Mouse (Mus musculus) cerebellum, postnatal 36 days (tissue): Measurements from ENCODE around the gene Hdac4.
A peak's percentile ranks its signal among the peaks of the same experiment; 100 is the strongest.

Experiments
- DNase-seq, 2 experiments: peaks; one replicate each; pipeline ENCODE4 v3.0.0; 2021 to 2022; ENCODE audit warnings: mixed read lengths in 2 of 2

Hdac4 gene

GRCm38 (mm10) chr1:91914648-91915047 is 280.9 kb downstream of the Hdac4 start:
- DNase-seq: no peak

GRCm38 (mm10) chr1:91913850-91914249 is 281.6 kb downstream of the Hdac4 start:
- peak; percentile 54 to 56 for DNase-seq

- DNase-seq: no peak
Observed at GRCm38 (mm10) chr1:91912227-91913119, 283.0 kb downstream of the Hdac4 start.

GRCm38 (mm10) chr1:91905268-91905667 is 290.2 kb downstream of the Hdac4 start:
- DNase-seq: no peak

DNA sequence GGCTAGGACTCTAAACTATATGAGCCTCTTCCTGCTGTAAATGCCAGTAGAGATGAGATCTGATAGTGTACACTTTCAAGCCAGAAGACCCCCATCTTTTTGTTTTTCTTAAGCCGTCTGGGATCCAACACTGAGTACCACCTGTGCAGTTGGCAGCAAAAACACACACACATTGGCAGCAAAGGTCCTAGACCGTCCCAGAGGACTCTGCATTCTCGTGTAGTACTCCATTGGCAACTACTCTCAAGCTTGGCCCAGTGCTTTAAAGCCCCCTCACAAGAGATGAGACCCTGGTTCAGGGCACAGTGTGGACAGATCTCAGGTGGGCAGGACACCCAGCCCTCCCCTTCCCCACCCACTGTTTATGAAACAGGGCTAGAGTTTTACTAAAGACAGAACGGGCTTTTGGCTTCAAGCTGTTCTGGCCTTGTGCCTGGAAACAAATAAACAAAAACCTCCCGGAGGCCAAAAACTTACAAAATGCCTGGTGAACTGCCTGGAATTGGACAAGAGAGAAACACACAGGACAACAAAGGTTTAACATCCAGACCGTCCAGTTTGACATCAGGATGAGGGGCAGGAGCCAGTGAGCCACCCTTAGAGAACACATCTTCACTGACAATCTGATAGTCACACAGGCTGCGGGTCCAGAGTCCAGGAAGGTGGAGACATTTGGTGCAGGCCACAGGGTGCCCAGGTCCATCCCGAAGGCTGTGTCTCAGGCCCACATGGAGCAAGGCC is 292.1 kb downstream of the Hdac4 start:
- peak; percentile 51 to 64 for DNase-seq

GRCm38 (mm10) chr1:91897078-91897477 is 298.4 kb downstream of the Hdac4 start:
- DNase-seq: no peak

DNA sequence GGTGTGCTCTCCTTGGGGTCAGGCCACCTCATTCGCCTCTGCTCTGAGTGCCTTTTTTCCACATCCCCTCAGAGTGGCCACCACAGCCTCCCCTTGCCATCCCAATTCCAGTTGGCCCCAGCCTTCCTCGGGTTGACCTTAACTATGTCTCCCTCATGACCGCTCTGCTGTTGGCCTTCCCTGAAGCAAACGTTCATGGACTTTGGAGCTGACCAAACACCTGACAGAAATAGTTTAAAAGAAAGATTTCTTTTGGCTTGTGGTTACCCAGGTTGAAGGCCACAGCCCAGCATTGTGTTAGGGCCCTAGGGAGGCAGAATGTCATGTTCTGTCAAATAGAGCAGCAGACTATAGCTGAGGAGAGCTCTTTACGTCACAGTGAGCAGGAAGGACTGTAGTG is 301.2 kb downstream of the Hdac4 start:
- DNase-seq: no peak

DNA sequence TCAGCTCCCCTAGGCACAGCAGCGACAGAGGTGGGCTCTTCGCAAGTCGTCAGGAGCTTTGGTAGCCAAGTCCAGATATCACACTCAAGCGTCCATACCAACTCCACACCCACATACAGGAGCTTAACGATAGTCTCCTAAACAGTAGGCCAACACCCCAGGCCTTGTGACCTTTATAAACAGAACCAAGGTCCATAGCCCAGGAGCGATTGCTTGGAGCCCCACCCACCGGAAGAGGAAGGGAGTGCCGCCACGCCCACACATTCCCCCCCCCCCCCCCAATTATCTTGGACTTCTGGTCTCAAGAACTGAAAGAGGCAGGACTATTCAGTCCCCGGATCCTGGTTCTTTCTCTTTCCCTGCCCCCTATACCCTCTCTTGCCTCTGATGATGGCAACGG is 301.9 kb downstream of the Hdac4 start:
- no peak for DNase-seq

DNA sequence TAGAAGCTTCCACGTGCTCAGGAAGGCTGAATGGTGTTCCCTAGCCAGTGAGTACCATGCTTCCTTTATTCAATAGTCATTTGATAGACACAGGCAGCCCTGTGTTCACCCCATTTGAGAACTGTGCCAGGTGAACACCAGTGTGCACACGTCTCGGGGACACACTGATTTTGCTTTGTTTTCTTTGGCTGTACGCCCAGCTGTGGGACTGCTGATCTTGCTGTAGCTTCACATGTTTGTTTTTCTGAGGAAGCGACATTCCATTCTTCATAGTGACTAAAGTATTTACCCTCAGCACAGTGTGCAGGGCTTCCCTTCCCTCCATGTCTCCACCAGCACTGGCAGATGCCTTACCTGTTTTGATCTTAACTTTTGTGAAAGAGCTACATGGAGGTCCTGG is 312.4 kb downstream of the Hdac4 start:
- no peak for DNase-seq

DNA sequence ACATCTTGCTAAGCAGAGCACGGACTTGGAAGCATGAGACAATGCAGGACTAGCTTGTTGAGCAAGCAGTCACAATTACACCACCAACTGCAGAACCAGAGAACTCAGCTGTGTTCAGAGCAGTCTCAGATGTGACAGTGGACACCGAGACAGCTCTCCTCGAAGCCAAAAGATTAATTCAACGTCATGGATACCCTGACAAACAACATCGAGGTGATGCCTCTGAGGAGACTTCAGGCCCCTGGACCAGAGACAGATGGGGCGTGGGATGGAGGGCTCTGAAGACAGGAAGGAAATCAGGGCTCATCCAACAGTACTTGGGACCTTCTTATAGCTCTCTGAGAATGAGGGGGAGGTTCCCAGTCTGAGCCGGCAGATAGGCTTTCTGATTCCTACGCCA is 314.6 kb downstream of the Hdac4 start:
- no peak for DNase-seq

GRCm38 (mm10) chr1:91880156-91880555 is 315.3 kb downstream of the Hdac4 start:
- no peak for DNase-seq
